Mouse (Mus musculus) kidney, embryonic 14.5 days (tissue): ENCODE measurements at regions not wholly inside any gene's neighbourhood (a gene's known extent, or its start where the extent isn't known, plus 50 kb on each side); places are given as distances from the start of the nearest gene placed in this dataset.

Experiments
- ATAC-seq: fragments of 200-750 bp; cut with Nextera tagmentation; 2 replicates; pipeline ENCODE4 v1.8.0; 2017; ENCODE audit warnings: moderate number of reproducible peaks, mild to moderate bottlenecking, moderate TSS enrichment, moderate library complexity; ENCODE audit not compliant: low FRiP score, low TSS enrichment
- H3K27ac ChIP-seq: fragments of 300-500 bp; sonication (generic); 2 replicates; pipeline ENCODE4 v1.5.1; 2014; ENCODE audit warnings: low read depth, mild to moderate bottlenecking, low read length, moderate library complexity, mixed read lengths
- H3K27me3 ChIP-seq: fragments of 300-500 bp; sonication (generic); 2 replicates; pipeline ENCODE4 v1.6.1; 2014; ENCODE audit warnings: mild to moderate bottlenecking, low read length; ENCODE audit not compliant: control insufficient read depth, insufficient read depth
- H3K36me3 ChIP-seq: fragments of 300-500 bp; sonication (generic); 2 replicates; pipeline ENCODE4 v1.6.1; 2014; ENCODE audit warnings: low read length, mixed read lengths; ENCODE audit not compliant: control insufficient read depth, insufficient read depth
- H3K4me1 ChIP-seq: fragments of 300-500 bp; sonication (generic); 2 replicates; pipeline ENCODE4 v1.6.1; 2014; ENCODE audit warnings: low read length, mixed read lengths; ENCODE audit not compliant: control insufficient read depth, insufficient read depth
- H3K4me2 ChIP-seq: fragments of 300-500 bp; sonication (generic); replicated peaks from 2 replicates; pipeline ENCODE4 v1.6.1; 2014; ENCODE audit warnings: low read depth, mild to moderate bottlenecking, low read length
- H3K4me3 ChIP-seq: fragments of 300-500 bp; sonication (generic); 2 replicates; pipeline ENCODE4 v1.5.1; 2014; ENCODE audit warnings: mild to moderate bottlenecking, low read length
- H3K9ac ChIP-seq: fragments of 300-500 bp; sonication (generic); 2 replicates; pipeline ENCODE4 v1.6.1; 2014; ENCODE audit warnings: low read depth, mild to moderate bottlenecking, low read length, moderate library complexity
- H3K9me3 ChIP-seq: fragments of 300-500 bp; sonication (generic); 2 replicates; pipeline ENCODE4 v1.6.1; 2016; ENCODE audit warnings: low read length; ENCODE audit not compliant: control insufficient read depth
- WGBS: fragments of 180-500 bp; shearing (Covaris S2); extraction: QIAGEN DNeasy Blood & Tissue Kit; methylation state at CpG from one replicate; pipeline ENCODE4 v1.1.7; 2014; 5-methylcytosine and 5-hydroxymethylcytosine counted together

DNA sequence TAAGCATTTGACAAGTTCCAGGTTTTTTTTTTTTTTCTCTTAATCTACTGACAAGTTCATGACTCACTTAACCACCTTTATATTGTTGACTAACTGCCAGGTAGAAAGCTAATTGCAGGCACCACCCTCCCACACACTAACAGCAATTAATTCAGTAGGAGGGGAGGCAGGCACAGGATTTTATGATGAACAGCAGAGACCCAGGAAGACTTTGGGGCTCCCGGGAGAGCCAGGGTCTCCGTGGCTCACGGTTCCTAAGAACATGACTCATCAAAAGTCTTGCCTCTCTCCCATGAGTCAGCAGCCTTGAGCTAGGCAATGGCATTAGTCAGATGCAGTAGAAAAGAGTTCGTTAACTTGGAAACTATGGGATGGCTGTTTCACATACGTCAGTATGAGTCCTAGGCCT is 77.7 kb downstream of the Phlda1 start:
- Histone ChIP-seq H3K4me1 (peaks cover 16% of the 10 kb centered on the region; the same call in 1 of the 2 replicates), H3K9ac (no peak overlapping the region), H3K4me3 (no peak overlapping the region), H3K9me3 (no peaks in the 10 kb centered on the region), H3K27me3 (no peaks in the 10 kb centered on the region), H3K36me3 (no peaks in the 10 kb centered on the region), H3K27ac (no peak overlapping the region), H3K4me2 (no peak overlapping the region)
- ATAC-seq = no peak
- whole genome bisulfite sequencing = 70% methylated on average over 5 of the region's 5 CpGs

GRCm38 (mm10) chr10:111587891-111588611 is 82.0 kb downstream of the Phlda1 start:
- Histone ChIP-seq H3K36me3 (no peaks in the 10 kb centered on the region), H3K9me3 (no peaks in the 10 kb centered on the region), H3K27me3 (no peaks in the 10 kb centered on the region), H3K4me1 (no peaks in the 10 kb centered on the region), H3K27ac (no peak overlapping the region), H3K9ac (no peak overlapping the region), H3K4me2 (no peak overlapping the region), H3K4me3 (no peak overlapping the region)
- 64% methylated on average over 4 of the region's 4 CpGs for WGBS
- ATAC-seq = no peak

GRCm38 (mm10) chr10:111589186-111589585 is 83.1 kb downstream of the Phlda1 start:
- Histone ChIP-seq H3K9ac (no peak overlapping the region), H3K27me3 (no peaks in the 10 kb centered on the region), H3K4me1 (no peaks in the 10 kb centered on the region), H3K27ac (no peak overlapping the region), H3K4me3 (no peak overlapping the region), H3K9me3 (no peaks in the 10 kb centered on the region), H3K36me3 (no peaks in the 10 kb centered on the region), H3K4me2 (no peak overlapping the region)
- 65% methylated on average over 3 of the region's 3 CpGs for WGBS
- ATAC-seq = no peak

DNA sequence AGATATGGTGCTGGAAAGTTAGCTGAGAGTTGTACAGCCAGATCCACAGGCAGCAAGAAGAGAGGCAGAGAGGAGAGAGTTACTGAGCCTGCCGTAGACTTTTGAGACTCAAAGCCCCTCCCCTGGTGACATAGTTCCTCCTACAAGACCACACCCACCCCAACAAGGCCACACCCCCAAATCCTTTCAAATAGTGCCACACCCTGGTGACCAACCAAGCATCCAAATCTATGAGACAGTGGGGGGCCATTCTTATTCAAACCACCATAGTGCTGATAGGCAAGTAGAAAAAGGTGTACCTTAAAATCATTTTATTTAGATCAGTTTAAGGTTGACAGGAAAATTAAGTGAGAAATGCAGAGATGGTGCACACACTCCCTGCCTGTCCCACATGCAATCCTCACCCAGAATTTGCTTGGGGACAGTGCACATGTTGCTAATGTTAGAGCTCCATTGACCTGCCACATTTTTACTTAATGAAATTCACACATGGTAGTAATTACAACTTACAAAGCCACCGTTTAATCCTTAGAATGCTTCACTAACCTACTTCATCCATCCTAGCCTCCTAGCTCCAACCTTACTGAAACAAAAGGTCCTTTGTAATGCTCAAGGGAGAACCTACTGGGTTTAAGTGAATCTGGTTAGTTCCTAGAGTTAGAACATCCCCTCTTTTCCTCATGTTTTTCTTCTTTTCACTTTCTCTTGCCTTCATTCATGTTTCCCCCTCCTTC is 86.5 kb downstream of the Phlda1 start:
- no peak overlapping the region for H3K4me3 ChIP-seq
- no peak overlapping the region for H3K9ac ChIP-seq
- ATAC-seq = no peak
- H3K4me2 ChIP-seq = no peak overlapping the region
- no peaks in the 10 kb centered on the region for H3K27me3 ChIP-seq
- WGBS = 68% methylated on average over 2 of the region's 2 CpGs
- no peaks in the 10 kb centered on the region for H3K9me3 ChIP-seq
- no peak overlapping the region for H3K27ac ChIP-seq
- no peaks in the 10 kb centered on the region for H3K36me3 ChIP-seq
- peaks cover 15% of the 10 kb centered on the region for H3K4me1 ChIP-seq

GRCm38 (mm10) chr10:111593280-111593679 is 87.2 kb downstream of the Phlda1 start:
- WGBS = 91% methylated on average over 2 of the region's 2 CpGs
- no peak overlapping the region for H3K9ac ChIP-seq
- no peak overlapping the region for H3K27ac ChIP-seq
- H3K9me3 ChIP-seq = no peaks in the 10 kb centered on the region
- H3K4me2 ChIP-seq = no peak overlapping the region
- no peak for ATAC-seq
- no peaks in the 10 kb centered on the region for H3K36me3 ChIP-seq
- H3K4me1 ChIP-seq = peaks cover 15% of the 10 kb centered on the region
- no peaks in the 10 kb centered on the region for H3K27me3 ChIP-seq
- H3K4me3 ChIP-seq = no peak overlapping the region

DNA sequence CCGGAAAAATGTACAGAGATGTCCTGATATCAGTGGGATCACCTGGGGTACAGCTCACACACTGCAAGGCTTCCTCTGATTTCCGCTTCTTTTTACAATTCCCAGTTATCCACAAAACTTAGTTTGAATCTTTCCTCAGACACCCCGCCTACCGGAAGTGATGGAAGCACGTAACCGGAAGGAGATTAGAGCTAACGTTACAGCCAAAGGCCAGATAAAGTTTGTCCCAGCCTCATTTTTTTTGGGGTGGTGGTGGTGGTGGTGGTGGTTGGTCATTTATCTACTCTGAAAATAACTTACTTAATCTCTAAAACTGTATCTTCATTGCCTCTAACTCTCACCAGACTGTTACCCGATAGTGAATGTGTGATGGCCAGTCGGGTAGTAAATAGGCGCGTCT is 88.1 kb downstream of the Phlda1 start:
- Histone ChIP-seq H3K9me3 (no peaks in the 10 kb centered on the region), H3K4me3 (no peak overlapping the region), H3K4me1 (peaks cover 15% of the 10 kb centered on the region), H3K27ac (no peak overlapping the region), H3K27me3 (no peaks in the 10 kb centered on the region), H3K4me2 (no peak overlapping the region), H3K36me3 (no peaks in the 10 kb centered on the region), H3K9ac (no peak overlapping the region)
- no peak for ATAC-seq
- 92% methylated on average over 11 of the region's 11 CpGs for WGBS

DNA sequence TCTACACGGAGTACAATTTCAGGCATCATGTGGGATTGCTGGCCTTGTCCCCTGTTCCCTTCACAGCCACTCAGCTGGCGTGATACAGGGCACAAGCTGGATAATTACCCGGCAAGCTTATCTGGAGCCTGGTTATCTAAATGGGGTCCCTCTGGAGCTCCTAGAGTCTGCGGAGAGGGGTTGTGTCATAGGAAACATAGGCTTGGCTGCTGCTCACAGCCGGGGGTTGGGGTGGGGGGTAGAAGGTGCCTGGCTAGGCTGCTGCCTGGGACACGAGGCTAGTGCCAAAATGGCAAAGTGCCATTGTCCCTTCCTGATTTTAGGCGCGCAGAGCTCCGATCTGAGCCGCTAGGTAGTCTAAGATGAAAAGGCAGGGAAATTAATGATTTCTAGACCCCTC is 88.6 kb downstream of the Phlda1 start:
- no peak overlapping the region for H3K9ac ChIP-seq
- H3K36me3 ChIP-seq = no peaks in the 10 kb centered on the region
- no peaks in the 10 kb centered on the region for H3K9me3 ChIP-seq
- WGBS = 75% methylated on average over 10 of the region's 10 CpGs
- no peak overlapping the region for H3K4me2 ChIP-seq
- no peak for ATAC-seq
- no peak overlapping the region for H3K4me3 ChIP-seq
- no peak overlapping the region for H3K27ac ChIP-seq
- peaks cover 17% of the 10 kb centered on the region for H3K4me1 ChIP-seq
- H3K27me3 ChIP-seq = no peaks in the 10 kb centered on the region

GRCm38 (mm10) chr10:111595513-111595995 is 89.5 kb downstream of the Phlda1 start:
- H3K4me2 ChIP-seq = no peak overlapping the region
- H3K27me3 ChIP-seq = no peaks in the 10 kb centered on the region

DNA sequence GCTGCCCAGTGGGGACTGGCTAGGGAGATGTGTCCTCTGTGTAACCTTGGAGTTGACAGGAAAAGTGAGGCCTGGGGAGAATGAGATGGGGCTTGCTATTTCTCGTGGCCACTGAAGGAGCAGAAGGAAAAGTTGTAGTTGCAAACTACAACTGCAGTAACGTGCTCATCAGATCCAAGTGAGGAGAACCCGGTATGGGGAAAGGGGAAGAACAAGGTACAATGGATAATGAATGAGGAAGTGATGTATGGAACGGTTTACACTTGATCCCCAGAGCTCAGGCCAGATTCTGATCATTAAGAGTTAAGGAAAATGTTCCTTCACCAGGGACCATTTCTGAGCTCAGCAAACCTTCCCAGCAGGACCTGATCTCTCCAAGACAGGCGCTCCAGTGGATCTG is 92.6 kb downstream of the Phlda1 start:
- no peak overlapping the region for H3K27ac ChIP-seq
- WGBS = 81% methylated on average over 5 of the region's 5 CpGs

More at GRCm38 (mm10) chr10:111595513-111595995, 89.5 kb downstream of the Phlda1 start:
- WGBS = 26% methylated on average over 8 of the region's 8 CpGs
- Histone ChIP-seq H3K36me3 (no peaks in the 10 kb centered on the region), H3K27ac (no peak overlapping the region), H3K4me1 (peaks cover 26% of the 10 kb centered on the region), H3K9ac (no peak overlapping the region), H3K9me3 (no peaks in the 10 kb centered on the region), H3K4me3 (no peak overlapping the region)
- peak; percentile 63 for ATAC-seq

More for the DNA sequence above, 92.6 kb downstream of the Phlda1 start:
- H3K4me3 ChIP-seq = no peak overlapping the region
- H3K4me2 ChIP-seq = no peak overlapping the region
- no peaks in the 10 kb centered on the region for H3K36me3 ChIP-seq
- ATAC-seq = no peak
- no peaks in the 10 kb centered on the region for H3K27me3 ChIP-seq
- H3K9ac ChIP-seq = no peak overlapping the region
- H3K4me1 ChIP-seq = peaks cover 32% of the 10 kb centered on the region
- H3K9me3 ChIP-seq = no peaks in the 10 kb centered on the region
